Mouse (Mus musculus) telencephalon, adult 2 months (tissue): ENCODE data around the gene Zfp462.

Experiments
- DNase-seq: peaks from one replicate; pipeline ENCODE4 v3.0.0-alpha.2; 2011; ENCODE audit warnings: low read depth, low spot score

Zfp462 gene

GRCm38 (mm10) chr4:55047266-55047665 is 102.4 kb downstream of the Zfp462 start:
- DNase-seq, result no peak

GRCm38 (mm10) chr4:55049938-55050610 is 105.2 kb downstream of the Zfp462 start:
- no peak for DNase-seq

- no peak for DNase-seq
Observed at GRCm38 (mm10) chr4:55051345-55051744, 106.5 kb downstream of the Zfp462 start.

- no peak for DNase-seq
Observed at GRCm38 (mm10) chr4:55052686-55053085, 107.8 kb downstream of the Zfp462 start.

GRCm38 (mm10) chr4:55057666-55058455 is 113.0 kb downstream of the Zfp462 start:
- DNase-seq, result no peak

GRCm38 (mm10) chr4:55058901-55059300 is 114.1 kb downstream of the Zfp462 start:
- DNase-seq, result no peak

- no peak for DNase-seq
Observed at GRCm38 (mm10) chr4:55066341-55067170, 121.7 kb downstream of the Zfp462 start.

- DNase-seq, result no peak
Observed at GRCm38 (mm10) chr4:55071535-55071934, 126.7 kb downstream of the Zfp462 start.

GRCm38 (mm10) chr4:55077133-55077889 is 132.5 kb downstream of the Zfp462 start:
- peak; percentile 70 for DNase-seq

- no peak for DNase-seq
Observed at GRCm38 (mm10) chr4:55077902-55078716, 133.3 kb downstream of the Zfp462 start.

- DNase-seq, result no peak
Observed at GRCm38 (mm10) chr4:55079056-55079455, 134.2 kb downstream of the Zfp462 start.

GRCm38 (mm10) chr4:55084080-55084688 is 139.3 kb downstream of the Zfp462 start:
- DNase-seq, result no peak

- DNase-seq, result no peak
Observed at GRCm38 (mm10) chr4:55088153-55088552, 143.3 kb downstream of the Zfp462 start.

GRCm38 (mm10) chr4:55088922-55089321 is 144.1 kb downstream of the Zfp462 start:
- no peak for DNase-seq

GRCm38 (mm10) chr4:55097157-55097556 is 152.3 kb downstream of the Zfp462 start:
- no peak for DNase-seq

GRCm38 (mm10) chr4:55098366-55098765 is 153.5 kb downstream of the Zfp462 start:
- DNase-seq, result no peak

GRCm38 (mm10) chr4:55100851-55101250 is 156.0 kb downstream of the Zfp462 start:
- no peak for DNase-seq

- DNase-seq, result no peak
Observed at GRCm38 (mm10) chr4:55101601-55102000, 156.8 kb downstream of the Zfp462 start.

- DNase-seq, result no peak
Observed at GRCm38 (mm10) chr4:55102382-55102781, 157.5 kb downstream of the Zfp462 start.

GRCm38 (mm10) chr4:55103575-55103974 is 158.7 kb downstream of the Zfp462 start:
- DNase-seq, result no peak
